Mouse (Mus musculus) MEL (cell line): ENCODE measurements around the gene Gpr1. TPM values are rescaled to one million over a fixed set of nuclear protein-coding genes. Genes with fewer than 3 reads are reported as not detected.

Experiments used
- DNase-seq: peaks from one replicate; pipeline ENCODE4 v3.0.0; 2011; ENCODE audit warnings: low read depth, low spot score
- H3K27ac ChIP-seq: 2 replicates; pipeline ENCODE4 v1.5.1; 2012; ENCODE audit warnings: low read depth, mild to moderate bottlenecking, control low read depth, low read length, moderate library complexity; ENCODE audit not compliant: control insufficient read depth
- H3K27me3 ChIP-seq, 2 experiments: fragments of 150-350 bp in 1 of 2; sonication (generic) in 1 of 2; 2 replicates each; pipeline ENCODE4 v1.6.1; 2012; ENCODE audit warnings: low read length in 2 of 2, mild to moderate bottlenecking in 2 of 2, improper control_type of control experiment in 1 of 2, moderate library complexity in 1 of 2; ENCODE audit not compliant: insufficient read depth in 2 of 2, control insufficient read depth in 1 of 2
- H3K36me3 ChIP-seq, 2 experiments: 2 replicates each; pipeline ENCODE4 v1.6.1; 2012 to 2014; ENCODE audit warnings: low read length in 2 of 2, improper control_type of control experiment in 1 of 2, inconsistent platforms in 1 of 2, mild to moderate bottlenecking in 1 of 2; ENCODE audit not compliant: insufficient read depth in 2 of 2, control insufficient read depth in 1 of 2
- H3K4me1 ChIP-seq, 2 experiments: fragments of 150-350 bp in 1 of 2; sonication (generic) in 1 of 2; 2 replicates each; pipeline ENCODE4 v1.6.1; 2012; ENCODE audit warnings: low read length in 2 of 2, improper control_type of control experiment in 1 of 2, mild to moderate bottlenecking in 1 of 2; ENCODE audit not compliant: insufficient read depth in 2 of 2, control insufficient read depth in 1 of 2
- H3K4me3 ChIP-seq, 2 experiments: fragments of 150-350 bp in 1 of 2; sonication (generic) in 1 of 2; 2 replicates each; pipeline ENCODE4 v1.5.1; 2012; ENCODE audit warnings: low read depth in 2 of 2, low read length in 2 of 2, mild to moderate bottlenecking in 2 of 2, moderate library complexity in 2 of 2, control low read depth in 1 of 2, improper control_type of control experiment in 1 of 2; ENCODE audit not compliant: control insufficient read depth in 1 of 2, insufficient read depth in 1 of 2
- H3K79me2 ChIP-seq: 2 replicates; pipeline ENCODE4 v1.6.1; 2012; ENCODE audit warnings: mild to moderate bottlenecking, low read length, moderate library complexity; ENCODE audit not compliant: control insufficient read depth, poor library complexity, insufficient read depth
- H3K9ac ChIP-seq: 2 replicates; pipeline ENCODE4 v1.6.1; 2012; ENCODE audit warnings: low read depth, mild to moderate bottlenecking, control low read depth, low read length, moderate library complexity; ENCODE audit not compliant: control insufficient read depth, poor library complexity, severe bottlenecking
- H3K9me3 ChIP-seq: fragments of 150-350 bp; sonication (generic); replicated peaks from 2 replicates; pipeline ENCODE4 v1.6.1; 2012; ENCODE audit warnings: mild to moderate bottlenecking, low read length, improper control_type of control experiment, moderate library complexity; ENCODE audit not compliant: insufficient read depth
- CHD1 ChIP-seq: IDR thresholded peaks from 2 replicates; pipeline ENCODE4 v1.6.1; 2012; ENCODE audit warnings: low read depth, mild to moderate bottlenecking, inconsistent platforms, low read length, improper control_type of control experiment
- CHD2 ChIP-seq: IDR thresholded peaks from 2 replicates; pipeline ENCODE4 v1.6.1; 2011; ENCODE audit warnings: low read length, improper control_type of control experiment
- CTCF ChIP-seq, 3 experiments: IDR thresholded peaks in 2 of 3; conservative IDR thresholded peaks in 1 of 3; 2 replicates each; pipeline ENCODE4 v1.5.1; 2011 to 2012; ENCODE audit warnings: low read length in 3 of 3, low read depth in 2 of 3, mild to moderate bottlenecking in 2 of 3, improper control_type of control experiment in 1 of 3, inconsistent platforms in 1 of 3, mixed read lengths in 1 of 3, moderate library complexity in 1 of 3; ENCODE audit not compliant: control insufficient read depth in 1 of 3, insufficient read depth in 1 of 3, poor library complexity in 1 of 3, severe bottlenecking in 1 of 3
- E2F4 ChIP-seq: IDR thresholded peaks from 2 replicates; pipeline ENCODE4 v1.6.1; 2011; ENCODE audit warnings: low read depth, low read length, improper control_type of control experiment, borderline replicate concordance
- ELF1 ChIP-seq: IDR thresholded peaks from 2 replicates; pipeline ENCODE4 v1.6.1; 2014; ENCODE audit warnings: low read depth, mild to moderate bottlenecking, inconsistent platforms, low read length, improper control_type of control experiment, moderate library complexity
- EP300 ChIP-seq, 2 experiments: IDR thresholded peaks; 2 replicates each; pipeline ENCODE4 v1.6.1; 2011; ENCODE audit warnings: improper control_type of control experiment in 2 of 2, low read length in 2 of 2, low read depth in 1 of 2, mild to moderate bottlenecking in 1 of 2
- ETS1 ChIP-seq: IDR thresholded peaks from 2 replicates; pipeline ENCODE4 v1.6.1; 2012; ENCODE audit warnings: low read depth, mild to moderate bottlenecking, inconsistent platforms, low read length, improper control_type of control experiment, moderate library complexity
- GABPA ChIP-seq: IDR thresholded peaks from 2 replicates; pipeline ENCODE4 v1.6.1; 2012; ENCODE audit warnings: low read depth, mild to moderate bottlenecking, inconsistent platforms, low read length, improper control_type of control experiment, moderate library complexity
- HCFC1 ChIP-seq: IDR thresholded peaks from 2 replicates; pipeline ENCODE4 v1.6.1; 2012; ENCODE audit warnings: low read depth, mild to moderate bottlenecking, inconsistent platforms, low read length, improper control_type of control experiment, moderate library complexity
- KAT2A ChIP-seq: conservative IDR thresholded peaks from 2 replicates; pipeline ENCODE4 v1.6.1; 2012; ENCODE audit warnings: low read depth, low read length, improper control_type of control experiment, inconsistent platforms
- MAX ChIP-seq: IDR thresholded peaks from 2 replicates; pipeline ENCODE4 v1.6.1; 2011; ENCODE audit warnings: low read length, improper control_type of control experiment
- MAZ ChIP-seq: IDR thresholded peaks from 2 replicates; pipeline ENCODE4 v1.6.1; 2012; ENCODE audit warnings: low read depth, mild to moderate bottlenecking, inconsistent platforms, low read length, improper control_type of control experiment
- MEF2A ChIP-seq: IDR thresholded peaks from 2 replicates; pipeline ENCODE4 v1.6.1; 2014; ENCODE audit warnings: low read depth, mild to moderate bottlenecking, inconsistent platforms, low read length, improper control_type of control experiment; ENCODE audit not compliant: poor library complexity, insufficient replicate concordance, severe bottlenecking; ENCODE audit errors: extremely low read depth
- MXI1 ChIP-seq: IDR thresholded peaks from 2 replicates; pipeline ENCODE4 v1.6.1; 2011; ENCODE audit warnings: mild to moderate bottlenecking, low read depth, low read length, improper control_type of control experiment
- MYC ChIP-seq: IDR thresholded peaks from 2 replicates; pipeline ENCODE4 v1.6.1; 2011; ENCODE audit warnings: low read depth, mild to moderate bottlenecking, low read length, improper control_type of control experiment, moderate library complexity
- NELFE ChIP-seq: IDR thresholded peaks from 2 replicates; pipeline ENCODE4 v1.6.1; 2011; ENCODE audit warnings: low read depth, low read length, improper control_type of control experiment
- POLR2A ChIP-seq, 2 experiments: IDR thresholded peaks; 2 replicates each; pipeline ENCODE4 v1.6.1; 2011 to 2012; ENCODE audit warnings: low read length in 2 of 2, mild to moderate bottlenecking in 2 of 2, control low read depth in 1 of 2, improper control_type of control experiment in 1 of 2, low read depth in 1 of 2, moderate library complexity in 1 of 2; ENCODE audit not compliant: control insufficient read depth in 1 of 2, insufficient read depth in 1 of 2, poor library complexity in 1 of 2
- POLR2AphosphoS2 ChIP-seq: IDR thresholded peaks from 2 replicates; pipeline ENCODE4 v1.6.1; 2011; ENCODE audit warnings: low read length, improper control_type of control experiment
- POLR2AphosphoS5 ChIP-seq: IDR thresholded peaks from 2 replicates; pipeline ENCODE4 v1.6.1; 2012; ENCODE audit warnings: low read depth, borderline replicate concordance, mild to moderate bottlenecking, inconsistent platforms, low read length, moderate library complexity, mixed read lengths
- RAD21 ChIP-seq: IDR thresholded peaks from 2 replicates; pipeline ENCODE4 v1.6.1; 2011; ENCODE audit warnings: mild to moderate bottlenecking, low read depth, low read length, improper control_type of control experiment
- RCOR1 ChIP-seq: IDR thresholded peaks from 2 replicates; pipeline ENCODE4 v1.6.1; 2012; ENCODE audit warnings: low read depth, mild to moderate bottlenecking, inconsistent platforms, low read length, improper control_type of control experiment
- SIN3A ChIP-seq: IDR thresholded peaks from 2 replicates; pipeline ENCODE4 v1.6.1; 2012; ENCODE audit warnings: low read length, improper control_type of control experiment, inconsistent platforms
- SMC3 ChIP-seq: IDR thresholded peaks from 2 replicates; pipeline ENCODE4 v1.6.1; 2011; ENCODE audit warnings: low read depth, low read length, improper control_type of control experiment
- TBP ChIP-seq: IDR thresholded peaks from 2 replicates; pipeline ENCODE4 v1.8.0; 2011; ENCODE audit warnings: low read depth, low read length, improper control_type of control experiment
- UBTF ChIP-seq: IDR thresholded peaks from 2 replicates; pipeline ENCODE4 v1.6.1; 2012; ENCODE audit warnings: low read depth, mild to moderate bottlenecking, inconsistent platforms, low read length, improper control_type of control experiment, moderate library complexity, borderline replicate concordance; ENCODE audit not compliant: insufficient read depth
- USF2 ChIP-seq, 2 experiments: IDR thresholded peaks; 2 replicates each; pipeline ENCODE4 v1.6.1; 2011 to 2012; ENCODE audit warnings: improper control_type of control experiment in 2 of 2, low read length in 2 of 2, borderline replicate concordance in 1 of 2, inconsistent platforms in 1 of 2, low read depth in 1 of 2, mild to moderate bottlenecking in 1 of 2; ENCODE audit not compliant: insufficient read depth in 1 of 2
- ZMIZ1 ChIP-seq: IDR thresholded peaks from 2 replicates; pipeline ENCODE4 v1.6.1; 2012; ENCODE audit warnings: low read depth, mild to moderate bottlenecking, inconsistent platforms, low read length, improper control_type of control experiment, moderate library complexity
- ZNF384 ChIP-seq: IDR thresholded peaks from 2 replicates; pipeline ENCODE4 v1.6.1; 2012; ENCODE audit warnings: low read depth, mild to moderate bottlenecking, inconsistent platforms, low read length, improper control_type of control experiment
- polyA plus RNA-seq, 2 experiments: library from polyadenylated mRNA; stranded (reverse) in 1 of 2; unstranded in 1 of 2; fragments of >175 nt in 1 of 2; fragments of >200 nt in 1 of 2; gene quantifications; 2 replicates each; pipeline versions ENCODE4 v1.2.1 to v1.2.4; 2012; ENCODE audit warnings: low replicate concordance in 2 of 2, low read depth in 1 of 2; ENCODE audit not compliant: insufficient read length in 2 of 2, insufficient read depth in 1 of 2, missing spikeins in 1 of 2
- total RNA-seq: library from RNA; depleted of rRNA; stranded (reverse); fragments of 300-350 nt; gene quantifications from 2 replicates; pipeline ENCODE4 v1.2.3, GENCODE M21; 2012

The Gpr1 gene
- total and polyA plus RNA-seq, 3 experiments, result 0.04 TPM; not detected in 2

- peak overlapping the region; percentile 23; the same call in 1 of the 2 replicates for H3K27ac ChIP-seq
- H3K4me1 ChIP-seq, result peaks cover 2 to 15% of the 10 kb centered on the region in 2 experiments; a peak in 3 of 4 replicates
- H3K4me3 ChIP-seq, result peak overlapping the region; percentile 98 to 100
- peaks cover 9 to 28% of the 10 kb centered on the region in 2 experiments for H3K36me3 ChIP-seq
- peaks cover 44% of the 10 kb centered on the region for H3K79me2 ChIP-seq
- no peaks in the 10 kb centered on the region for H3K9me3 ChIP-seq
- TF ChIP-seq POLR2AphosphoS2 (peak; percentile 46; the same call in 1 of the 2 replicates), ETS1 (no peak)
- peak; percentile 36 for DNase-seq
- no peaks in the 10 kb centered on the region for H3K27me3 ChIP-seq
- H3K9ac ChIP-seq, result peak overlapping the region; percentile 97
Measured at GRCm38 (mm10) chr1:63178308-63178707, 36.0 kb downstream of the Gpr1 start.

DNA sequence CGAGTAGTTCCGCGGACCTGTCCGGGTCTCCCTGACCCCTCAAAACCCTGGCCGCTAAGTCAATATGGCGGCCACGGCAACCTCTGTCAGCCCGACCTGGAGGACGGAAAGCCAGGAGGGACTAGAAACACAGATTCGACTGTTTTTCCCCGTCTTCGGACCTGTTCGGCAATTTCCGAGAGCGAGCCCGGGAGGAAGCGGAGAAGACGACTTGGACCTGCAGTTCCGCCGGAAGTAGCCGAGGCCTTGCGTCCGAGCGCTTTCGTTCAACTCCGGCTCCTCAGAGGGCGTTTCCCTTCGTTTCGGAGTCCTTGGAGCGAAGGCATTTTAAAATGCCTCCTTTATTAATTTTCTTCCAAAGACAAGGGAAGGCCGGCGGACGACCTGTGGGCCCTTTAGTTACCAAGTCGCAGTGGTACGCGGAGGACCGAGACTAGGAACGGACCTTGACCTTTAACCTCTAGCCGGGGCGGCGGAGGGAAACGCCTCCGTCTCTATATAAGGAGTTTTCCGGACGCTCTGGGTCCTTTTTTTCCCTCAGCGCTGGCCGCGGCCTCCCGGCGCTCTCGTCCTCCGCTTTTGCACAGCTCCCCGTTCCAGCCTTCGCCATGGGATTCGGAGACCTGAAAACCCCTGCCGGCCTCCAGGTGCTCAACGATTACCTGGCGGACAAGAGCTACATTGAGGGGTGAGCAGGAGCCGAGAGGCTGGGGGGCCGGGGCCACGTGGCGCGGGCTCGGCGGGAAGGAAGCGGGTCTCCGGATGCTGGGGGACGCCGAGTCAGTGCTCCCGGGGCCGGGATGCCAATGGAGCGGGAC is 37.5 kb downstream of the Gpr1 start, which contains the start of the genes Eef1b2 and Ndufs1:
Eef1b2 (plus strand) TSS at position 222 of the 818 bp plus-strand sequence.
Ndufs1 (minus strand) TSS at position 230 of the 818 bp plus-strand sequence.
- Histone ChIP-seq H3K36me3 (peaks cover 14 to 25% of the 10 kb centered on the region in 2 experiments), H3K9ac (peak within 1 kb of the TSS; percentile 97), H3K27ac (peak within 1 kb of the TSS; percentile 91), H3K4me1 (peaks cover 2 to 15% of the 10 kb centered on the region in 2 experiments; a peak in 3 of 4 replicates), H3K4me3 (peak within 1 kb of the TSS; percentile 98 to 100), H3K79me2 (peaks cover 46% of the 10 kb centered on the region), H3K9me3 (no peaks in the 10 kb centered on the region), H3K27me3 (no peaks in the 10 kb centered on the region)
- peak; percentile 98 for DNase-seq
- TF ChIP-seq POLR2AphosphoS2, result peak; percentile 88
- peak; percentile 87 for TF ChIP-seq SIN3A
- TF ChIP-seq ZNF384, result peak; percentile 85
- peak; percentile 97 for TF ChIP-seq TBP
- TF ChIP-seq CTCF (IDR thresholded peaks at IDR 0.05 in 2 of 3, conservative IDR thresholded peaks at IDR 0.05 in 1 of 3; ENCODE audit: control insufficient read depth in 1 of 3, insufficient read depth in 1 of 3, low read depth in 2 of 3, low read length in 3 of 3, poor library complexity in 1 of 3, severe bottlenecking in 1 of 3), result no peak
- TF ChIP-seq EP300 (IDR thresholded peaks at IDR 0.05; ENCODE audit: low read depth in 1 of 2, low read length in 2 of 2), result 0 out of 4 replicates have a peak, but pooled peaks of 1 of the 2 experiments have one; percentile 18
- TF ChIP-seq ETS1, result 0 out of 2 replicates have a peak, but pooled peaks have one; percentile 25
- TF ChIP-seq NELFE, result peak; percentile 93
- TF ChIP-seq MAX, result peak; percentile 82
- TF ChIP-seq POLR2AphosphoS5, result no peak; the same call in 1 of the 2 replicates
- peak; percentile 94 for TF ChIP-seq MXI1
- TF ChIP-seq ELF1, result peak; percentile 76
- no peak for TF ChIP-seq USF2 (IDR thresholded peaks at IDR 0.05; ENCODE audit: borderline replicate concordance in 1 of 2, insufficient read depth in 1 of 2, low read depth in 1 of 2, low read length in 2 of 2)
- peak; percentile 92; the same call in 1 of the 2 replicates for TF ChIP-seq ZMIZ1
- TF ChIP-seq HCFC1, result peak; percentile 96
- TF ChIP-seq KAT2A, result peak; percentile 93; the same call in 1 of the 2 replicates
- TF ChIP-seq MEF2A, result no peak
- TF ChIP-seq CHD2, result peak; percentile 87
- no peak for TF ChIP-seq CHD1
- peak; percentile 84 for TF ChIP-seq MYC
- peak; percentile 72; the same call in 1 of the 2 replicates for TF ChIP-seq UBTF
- no peak for TF ChIP-seq SMC3
- no peak for TF ChIP-seq RAD21
- peak; percentile 86 to 98 for TF ChIP-seq POLR2A (IDR thresholded peaks at IDR 0.05; ENCODE audit: control insufficient read depth in 1 of 2, insufficient read depth in 1 of 2, low read depth in 1 of 2, low read length in 2 of 2, poor library complexity in 1 of 2)
- TF ChIP-seq MAZ, result peak; percentile 66; the same call in 1 of the 2 replicates
- TF ChIP-seq GABPA, result peak; percentile 51; the same call in 1 of the 2 replicates
- TF ChIP-seq RCOR1, result peak; percentile 11; the same call in 1 of the 2 replicates
- peak; percentile 5; the same call in 1 of the 2 replicates for TF ChIP-seq E2F4
